Mouse (Mus musculus): ENCODE results near the gene Ccdc181.

The Ccdc181 gene

GRCm38 (mm10) chr1:164284007-164284406 is 8.6 kb downstream of the Ccdc181 start:
- DNase-seq (ENCODE audit: low read depth, low spot score) = no peak

DNA sequence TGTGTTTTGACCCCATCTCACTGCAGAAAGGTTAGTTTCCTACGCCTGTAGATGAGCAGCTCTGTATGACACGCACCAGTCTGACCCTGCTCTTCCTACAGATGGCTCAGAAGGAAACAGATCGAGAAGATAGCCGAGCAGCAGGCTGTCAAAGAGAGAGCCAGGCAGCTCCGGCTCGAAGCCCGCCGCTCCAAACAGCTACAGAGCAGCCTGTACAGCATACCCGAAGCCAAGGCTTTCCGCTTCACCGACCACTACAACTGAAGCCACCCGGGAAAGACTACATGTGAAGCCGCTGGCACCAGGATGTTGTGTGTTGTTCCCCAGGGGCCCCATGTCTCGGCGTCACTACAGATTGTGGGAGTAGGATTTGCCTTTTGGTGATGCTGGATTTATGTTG is 12.0 kb downstream of the Ccdc181 start:
- no peak for DNase-seq (ENCODE audit: low read depth, low spot score)

GRCm38 (mm10) chr1:164292040-164292439 is 16.7 kb downstream of the Ccdc181 start:
- DNase-seq (ENCODE audit: low read depth, low spot score) = no peak

DNA sequence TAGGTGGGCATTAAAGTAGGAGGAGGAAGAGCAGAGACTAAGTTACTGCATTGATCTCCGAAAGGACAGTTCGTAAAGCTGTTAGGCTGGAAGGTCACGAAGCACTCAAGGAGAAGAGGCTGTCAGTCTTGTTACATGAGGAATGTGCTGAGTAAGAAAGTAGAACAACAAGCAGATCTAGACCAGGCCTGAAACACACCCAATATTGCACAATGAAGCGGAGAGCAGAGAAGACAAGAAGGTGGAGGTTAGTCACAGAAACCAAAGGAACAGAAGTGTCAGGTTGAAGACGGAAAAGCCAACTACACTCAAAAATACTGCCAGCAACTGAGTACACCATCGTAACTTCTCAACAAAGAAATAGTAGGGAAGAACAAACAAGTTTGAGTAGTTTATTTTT is 18.7 kb downstream of the Ccdc181 start:
- no peak for DNase-seq (ENCODE audit: low read depth, low spot score)

- DNase-seq (ENCODE audit: low read depth, low spot score) = no peak
Measured at GRCm38 (mm10) chr1:164296473-164296872, 21.1 kb downstream of the Ccdc181 start.

DNA sequence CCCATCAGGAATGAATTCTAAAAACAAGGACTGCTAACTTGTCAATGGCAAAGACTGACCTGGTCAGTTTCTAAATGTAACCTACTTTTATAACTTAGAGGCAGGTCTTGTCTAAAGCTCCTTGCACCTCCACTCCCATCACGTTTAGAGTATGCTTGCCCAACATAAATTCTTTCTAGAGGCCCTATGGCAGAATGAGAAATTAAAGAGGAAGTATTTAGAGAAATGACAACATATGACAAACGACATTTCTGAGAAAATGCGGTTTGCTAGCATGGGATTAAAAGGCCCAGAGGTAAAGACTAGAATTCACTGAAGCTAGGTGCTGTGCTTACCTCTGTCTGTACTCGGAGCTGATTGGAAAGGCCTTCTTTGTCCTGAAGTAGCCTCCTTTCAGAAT is 26.6 kb downstream of the Ccdc181 start:
- DNase-seq (ENCODE audit: low read depth, low spot score) = no peak

- DNase-seq (ENCODE audit: low read depth, low spot score) = no peak
Measured at GRCm38 (mm10) chr1:164303821-164304220, 28.4 kb downstream of the Ccdc181 start, which contains the start of gene Nme7. Gene Nme7, plus strand, starts transcription at chr1:164304121.

GRCm38 (mm10) chr1:164307124-164307751 is 31.9 kb downstream of the Ccdc181 start, which contains the start of gene Blzf1:
Gene Blzf1, minus strand, starts transcription at chr1:164307489.
- DNase-seq (ENCODE audit: low read depth, low spot score) = peak; percentile 90

GRCm38 (mm10) chr1:164307922-164308321 is 32.5 kb downstream of the Ccdc181 start:
- DNase-seq (ENCODE audit: low read depth, low spot score) = no peak

GRCm38 (mm10) chr1:164314085-164314484 is 38.7 kb downstream of the Ccdc181 start:
- no peak for DNase-seq (ENCODE audit: low read depth, low spot score)

GRCm38 (mm10) chr1:164315266-164315665 is 39.9 kb downstream of the Ccdc181 start:
- DNase-seq (ENCODE audit: low read depth, low spot score) = no peak

DNA sequence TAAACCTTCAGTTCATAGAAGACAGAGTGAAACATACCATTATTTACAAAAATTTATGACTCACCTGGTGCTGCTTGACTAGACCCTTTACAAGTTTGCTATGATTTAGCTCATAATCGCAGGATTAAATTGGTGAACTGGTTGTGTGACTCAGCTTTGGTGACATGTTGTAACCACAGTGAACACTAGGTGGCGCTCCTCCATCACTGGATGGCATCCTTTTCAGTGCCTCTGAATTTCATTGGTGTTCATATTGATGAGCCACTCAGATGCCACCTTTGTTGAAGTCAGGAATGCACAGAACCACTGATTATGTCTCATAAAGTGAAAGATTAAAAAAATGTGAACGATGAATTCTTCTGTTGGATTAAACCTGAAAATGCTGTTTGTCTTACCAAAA is 41.3 kb downstream of the Ccdc181 start:
- peak; percentile 43 for DNase-seq (ENCODE audit: low read depth, low spot score)

- no peak for DNase-seq (ENCODE audit: low read depth, low spot score)
Measured at GRCm38 (mm10) chr1:164317261-164317660, 41.9 kb downstream of the Ccdc181 start.

DNA sequence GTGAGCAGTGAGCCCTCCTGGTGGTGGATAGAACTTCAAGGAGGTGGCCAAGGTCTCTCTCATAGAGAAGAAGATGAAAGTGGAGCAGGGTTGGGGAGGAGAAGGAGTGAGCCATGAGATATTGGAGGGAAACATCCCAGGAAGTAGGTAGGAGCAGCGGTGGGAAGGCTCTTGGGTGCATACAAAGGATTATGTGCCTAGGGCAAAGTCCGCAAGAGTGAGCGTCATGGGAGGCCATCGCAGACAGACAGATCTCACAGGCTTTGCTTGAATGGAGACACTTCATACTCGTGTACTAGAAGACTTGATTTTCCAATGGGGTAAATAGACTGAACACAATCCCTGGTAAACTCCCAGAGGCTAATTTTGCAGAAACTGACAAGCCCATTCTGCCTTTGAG is 43.1 kb downstream of the Ccdc181 start:
- DNase-seq (ENCODE audit: low read depth, low spot score) = no peak

- no peak for DNase-seq (ENCODE audit: low read depth, low spot score)
Measured at GRCm38 (mm10) chr1:164319542-164320140, 44.3 kb downstream of the Ccdc181 start.

GRCm38 (mm10) chr1:164320731-164321130 is 45.3 kb downstream of the Ccdc181 start:
- no peak for DNase-seq (ENCODE audit: low read depth, low spot score)

DNA sequence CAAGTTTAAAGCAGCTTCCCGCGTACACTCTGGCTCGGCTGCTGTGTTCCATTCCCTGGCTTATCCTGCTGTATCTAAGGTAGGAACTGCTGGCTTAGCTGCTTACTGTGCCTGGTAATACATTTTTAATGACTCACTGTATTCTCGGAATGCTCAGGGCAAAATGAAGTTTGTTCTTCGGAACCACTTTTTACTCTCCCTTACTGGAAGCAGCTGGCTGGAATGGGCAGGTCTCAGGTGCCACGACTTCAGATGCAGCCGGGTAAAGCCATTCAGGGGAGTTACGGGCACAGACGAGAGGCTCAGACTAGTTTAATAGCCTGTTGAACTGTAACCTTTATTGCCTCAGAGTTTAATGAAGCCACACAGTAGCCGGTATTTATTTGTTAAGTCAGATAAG is 46.0 kb downstream of the Ccdc181 start:
- DNase-seq (ENCODE audit: low read depth, low spot score) = no peak

GRCm38 (mm10) chr1:164322987-164323650 is 47.7 kb downstream of the Ccdc181 start:
- no peak for DNase-seq (ENCODE audit: low read depth, low spot score)

DNA sequence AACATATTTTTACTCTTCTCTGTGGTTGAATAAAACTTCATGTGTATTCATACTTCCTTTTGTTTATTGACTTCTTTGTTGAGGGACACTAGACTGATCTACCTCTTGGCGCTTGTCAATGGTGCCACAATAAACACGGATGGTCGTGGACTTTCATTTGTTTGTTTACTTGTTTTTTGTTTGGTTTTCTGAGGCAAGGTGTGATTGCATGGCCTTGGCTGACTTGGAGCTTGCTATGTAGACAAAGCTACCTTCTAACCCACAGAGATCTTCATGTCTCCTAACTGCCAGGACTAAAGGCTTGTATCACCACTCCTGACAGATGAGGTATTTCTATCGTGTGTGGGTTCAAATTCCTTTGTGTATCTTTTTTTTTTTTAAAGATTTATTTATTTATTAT is 48.8 kb downstream of the Ccdc181 start:
- no peak for DNase-seq (ENCODE audit: low read depth, low spot score)

GRCm38 (mm10) chr1:164324878-164325277 is 49.5 kb downstream of the Ccdc181 start:
- no peak for DNase-seq (ENCODE audit: low read depth, low spot score)

DNA sequence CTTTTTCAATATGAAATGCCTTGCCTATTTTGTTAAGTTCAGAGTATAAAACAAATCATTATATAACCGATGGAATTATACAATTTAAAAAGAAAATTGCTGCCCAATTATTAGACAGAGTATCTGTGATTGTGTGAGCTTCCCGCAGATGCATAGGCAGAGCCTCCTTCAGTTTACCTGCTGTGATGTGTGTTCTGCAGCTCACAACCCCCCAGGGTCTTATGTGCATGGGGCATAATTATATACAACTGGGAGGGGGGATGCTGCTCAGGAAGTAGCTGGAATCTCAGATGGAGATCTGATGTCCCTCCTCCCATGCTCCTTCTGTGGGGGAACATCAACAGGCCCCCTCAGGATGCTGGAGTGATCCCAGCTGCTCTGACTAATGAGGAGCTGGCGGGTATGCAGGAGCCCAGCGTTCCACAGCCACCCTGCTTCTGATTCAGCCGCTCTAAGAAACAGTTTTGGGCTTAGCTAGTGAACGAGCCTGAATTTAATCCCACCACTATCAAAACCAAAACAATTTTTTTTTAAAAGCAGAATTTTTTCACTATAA is 51.3 kb downstream of the Ccdc181 start:
- no peak for DNase-seq (ENCODE audit: low read depth, low spot score)

- DNase-seq (ENCODE audit: low read depth, low spot score) = no peak
Measured at GRCm38 (mm10) chr1:164327764-164328163, 52.4 kb downstream of the Ccdc181 start.

DNA sequence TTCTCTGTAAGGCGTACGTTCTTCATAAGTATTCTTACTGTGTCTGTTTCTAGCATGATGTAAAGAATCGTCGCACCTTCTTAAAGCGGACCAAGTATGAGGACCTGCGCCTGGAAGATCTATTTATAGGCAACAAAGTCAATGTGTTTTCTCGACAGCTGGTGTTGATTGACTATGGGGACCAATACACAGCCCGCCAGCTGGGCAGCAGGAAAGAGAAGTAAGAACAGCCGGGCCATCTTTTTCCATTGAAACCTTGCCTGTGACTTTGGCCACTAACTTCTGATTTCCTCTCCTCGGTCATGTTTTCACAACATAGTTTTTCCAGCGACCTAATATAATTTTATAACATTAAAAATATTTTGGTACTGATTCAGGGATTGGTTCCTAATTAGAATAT is 57.2 kb downstream of the Ccdc181 start:
- no peak for DNase-seq (ENCODE audit: low read depth, low spot score)

Data from retina, adult 2 months (tissue).